Mouse (Mus musculus) retina, postnatal 7 days (tissue): ENCODE measurements around the gene Mettl7a2.
"Not testable (repeated sequence)": the region's sequence is repeated elsewhere in the genome, so short reads cannot be mapped to it uniquely, and the experiment has no call there.

Experiments used
- DNase-seq: peaks from one replicate; pipeline ENCODE4 v3.0.0-alpha.2; 2012; ENCODE audit warnings: low read depth, low spot score

Mettl7a2 gene

DNA sequence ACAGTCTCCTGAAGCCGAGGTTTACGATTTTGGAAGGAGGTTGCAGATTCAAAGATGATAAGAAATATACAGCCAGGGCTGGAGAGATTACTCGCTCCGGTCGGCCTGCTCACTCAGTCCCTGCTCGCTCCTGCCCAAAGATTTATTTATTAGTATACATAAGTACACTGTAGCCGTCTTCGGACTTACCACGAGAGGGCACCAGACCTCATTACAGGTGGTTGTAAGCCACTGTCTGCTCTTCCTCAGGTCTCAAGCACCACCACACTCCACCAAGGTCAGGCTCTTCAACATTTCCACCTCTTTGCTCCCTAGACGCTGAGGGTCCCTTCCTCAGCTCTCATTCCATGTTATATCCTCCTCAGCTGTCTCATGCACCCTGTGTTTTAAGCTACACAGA is 15.2 kb upstream of the Mettl7a2 start:
- DNase-seq: not testable (repeated sequence)

DNA sequence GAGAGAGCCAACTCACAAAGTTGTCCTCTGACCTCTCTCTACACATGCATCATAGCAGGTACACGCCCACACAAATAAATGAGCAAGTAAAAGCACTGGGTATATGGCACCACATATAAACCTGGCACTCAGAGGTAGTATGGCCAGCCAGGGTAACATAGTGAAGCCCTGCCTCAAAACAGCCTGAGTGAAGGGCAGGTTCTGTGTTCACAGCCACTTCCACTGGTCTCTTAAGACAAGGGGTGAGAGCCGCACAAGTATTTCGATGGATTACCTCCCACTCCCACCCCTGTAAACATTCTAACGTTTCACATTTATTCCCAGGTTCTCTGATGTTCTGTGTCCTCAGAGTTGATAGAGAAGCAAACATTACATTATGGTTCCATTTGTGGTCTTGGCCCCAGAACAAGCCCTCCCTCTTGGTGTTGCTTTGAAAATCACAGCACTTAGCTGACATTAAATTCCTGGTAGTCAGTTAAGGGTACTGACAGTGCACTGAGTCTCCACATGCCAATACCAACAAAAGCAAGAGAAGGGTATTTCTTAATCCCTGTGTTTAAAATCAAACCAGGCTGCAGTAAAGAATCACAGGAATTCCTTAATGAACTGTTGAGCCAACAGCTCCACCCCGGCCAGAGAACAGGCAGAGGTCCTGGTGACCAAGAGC is 11.6 kb upstream of the Mettl7a2 start:
- not testable (repeated sequence) for DNase-seq

DNA sequence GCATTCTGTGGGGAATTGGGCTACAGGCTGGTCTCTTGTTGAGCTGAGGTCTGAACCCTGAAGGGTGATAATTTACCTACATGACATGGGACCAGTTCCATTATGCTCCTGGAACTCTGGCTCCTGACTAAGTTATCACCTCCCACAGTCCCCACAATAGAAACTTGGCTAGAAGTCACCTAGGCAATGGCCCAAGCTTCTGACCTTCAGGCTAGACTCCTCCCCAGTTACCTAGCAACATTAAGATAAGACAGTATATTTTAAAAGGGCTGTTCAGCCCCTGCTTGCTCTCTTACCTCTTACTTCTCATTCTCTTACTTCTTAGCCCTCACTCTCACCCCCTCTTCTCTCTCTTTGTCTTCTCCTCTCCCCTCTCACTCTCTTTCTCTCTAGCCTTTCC is 7.5 kb upstream of the Mettl7a2 start:
- DNase-seq: no peak

DNA sequence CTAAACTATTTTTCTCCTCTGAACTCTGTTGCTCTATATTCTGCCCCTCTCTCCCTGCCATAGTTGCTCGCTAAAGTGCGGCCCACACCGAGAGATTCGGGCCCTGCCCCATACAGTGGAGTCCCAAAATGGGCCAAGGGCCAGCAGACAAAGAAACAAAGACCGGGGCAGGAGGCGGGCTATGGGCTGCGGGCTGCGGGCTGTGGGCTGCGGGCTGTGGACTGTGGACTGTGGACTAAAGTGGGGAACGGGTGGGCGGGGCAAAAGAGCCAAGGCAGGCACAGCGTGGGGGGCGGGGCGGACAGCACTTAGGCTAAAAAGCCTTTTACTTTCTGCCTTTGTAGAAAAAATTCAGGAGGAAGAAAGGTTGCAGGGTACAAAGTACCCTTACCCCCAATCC is 6.2 kb upstream of the Mettl7a2 start:
- DNase-seq: no peak

DNA sequence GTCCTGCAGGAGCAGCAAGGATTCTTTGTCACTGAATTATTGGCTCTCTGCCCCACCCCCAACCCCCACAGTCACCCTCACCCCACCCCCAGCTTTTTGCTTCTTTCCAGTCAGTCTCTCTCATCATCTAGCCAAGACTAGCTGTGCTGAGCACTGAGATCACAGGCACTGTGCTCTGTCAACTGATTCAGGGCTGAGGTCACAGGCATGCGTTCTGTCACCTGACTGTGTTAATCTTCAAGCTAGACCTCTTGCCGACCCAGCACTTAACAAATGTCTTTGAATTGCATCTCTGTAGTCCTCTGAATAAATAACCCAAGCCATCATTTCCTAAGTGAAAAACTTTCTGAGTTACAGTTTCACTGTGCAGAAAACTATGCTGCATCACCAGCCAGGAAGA is 3.5 kb upstream of the Mettl7a2 start:
- no peak for DNase-seq

DNA sequence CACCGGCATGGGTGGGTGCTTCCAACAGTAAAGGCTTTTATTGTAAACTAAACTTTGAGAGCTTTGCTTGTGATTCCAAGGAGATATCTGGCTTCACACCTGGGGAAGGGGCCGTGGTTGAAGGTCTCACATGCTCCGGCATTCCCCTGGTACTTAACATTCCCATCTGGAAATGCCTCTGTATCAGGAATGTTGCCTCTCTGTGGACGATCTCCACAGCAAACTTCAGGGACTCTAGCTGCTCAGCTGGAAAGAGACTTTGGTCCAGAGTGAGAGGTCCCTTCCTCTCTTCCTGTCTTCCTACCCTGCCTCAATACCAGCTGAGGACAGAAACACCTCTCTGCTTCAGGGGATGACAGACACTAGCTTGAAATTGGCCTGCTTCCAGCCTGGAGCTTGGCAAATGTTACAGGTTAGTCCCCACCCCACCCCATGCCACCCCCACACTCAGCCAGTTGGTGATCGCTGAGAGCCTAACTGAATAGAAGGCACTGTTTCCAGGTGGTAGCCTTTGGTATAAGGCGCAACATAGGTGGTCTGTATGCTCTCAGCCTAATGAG is 1.4 kb upstream of the Mettl7a2 start:
- DNase-seq: no peak

DNA sequence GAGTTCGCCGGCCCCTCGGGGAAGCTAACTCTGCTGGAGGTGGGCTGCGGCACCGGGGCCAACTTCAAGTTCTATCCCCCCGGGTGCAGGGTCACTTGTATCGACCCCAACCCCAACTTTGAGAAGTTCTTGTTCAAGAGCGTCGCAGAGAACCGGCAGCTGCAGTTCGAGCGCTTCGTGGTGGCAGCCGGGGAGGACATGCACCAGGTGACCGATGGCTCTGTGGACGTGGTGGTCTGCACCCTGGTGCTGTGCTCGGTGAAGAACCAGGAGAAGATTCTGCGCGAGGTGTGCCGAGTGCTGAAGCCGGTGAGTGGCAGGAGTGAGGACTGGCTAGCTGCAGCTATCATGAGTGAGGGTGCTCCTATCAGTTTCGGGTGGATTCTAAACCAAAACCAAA is 399 bp downstream of the Mettl7a2 start:
- DNase-seq: not testable (repeated sequence)

DNA sequence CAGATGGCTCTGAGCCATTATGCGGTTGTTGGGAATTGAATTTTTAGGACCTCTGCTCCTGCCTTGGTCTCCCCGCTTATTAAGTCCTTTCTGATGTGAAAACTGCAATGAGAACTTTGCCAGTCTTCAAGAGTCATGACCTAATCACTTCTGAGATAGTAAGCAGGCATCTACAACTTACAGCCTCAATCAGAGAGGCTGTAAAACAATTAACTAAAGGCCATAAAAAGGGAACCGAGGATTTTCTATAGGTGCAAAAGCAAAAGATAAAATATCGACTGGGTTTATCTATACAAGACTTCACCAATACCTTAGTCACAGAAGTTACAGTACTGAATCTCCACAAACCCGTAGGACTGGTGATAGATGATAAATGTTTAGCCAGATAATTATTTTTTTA is 2.9 kb downstream of the Mettl7a2 start:
- DNase-seq: no peak

DNA sequence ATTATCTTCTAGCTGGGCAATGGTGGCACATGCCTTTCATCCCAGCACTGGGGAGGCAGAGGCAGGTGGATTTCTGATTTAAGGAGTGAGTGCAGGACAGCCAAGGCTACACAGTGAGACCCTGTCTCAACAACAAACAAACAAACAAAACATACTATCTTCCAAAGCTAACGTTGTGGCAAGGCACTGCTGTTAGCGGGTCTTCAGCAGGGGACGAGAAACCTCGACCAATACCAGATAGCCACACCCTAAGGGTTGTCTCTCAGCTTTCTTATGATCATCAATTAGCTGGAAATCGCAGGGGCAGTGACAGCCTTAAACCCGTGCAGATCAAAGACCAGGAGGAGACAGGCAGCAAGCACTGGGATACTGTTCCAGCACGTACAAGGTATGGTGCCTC is 11.2 kb downstream of the Mettl7a2 start, which contains the start of gene Higd1c:
Higd1c (plus strand) TSS at position 301 of the 400 bp plus-strand sequence.
- DNase-seq: no peak

DNA sequence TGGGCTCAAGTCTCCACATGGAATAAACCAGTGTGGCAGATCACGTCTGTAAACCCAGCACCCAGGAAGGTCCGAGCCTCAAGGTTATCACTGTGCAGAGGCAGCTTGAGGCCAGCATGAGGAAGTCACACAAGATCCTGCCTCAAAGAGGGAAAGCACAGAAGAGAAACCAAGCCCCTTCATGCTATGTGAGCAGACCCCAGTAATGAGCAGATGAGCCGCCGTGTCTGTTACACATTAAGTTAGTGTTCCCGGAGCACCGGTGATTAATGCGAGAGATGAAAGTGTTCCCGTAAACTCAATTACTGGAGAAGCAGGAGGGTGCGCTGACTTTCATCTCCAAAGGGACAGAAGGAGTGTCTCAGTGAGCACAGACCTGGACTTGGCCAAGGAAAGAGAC is 13.0 kb downstream of the Mettl7a2 start:
- not testable (repeated sequence) for DNase-seq

DNA sequence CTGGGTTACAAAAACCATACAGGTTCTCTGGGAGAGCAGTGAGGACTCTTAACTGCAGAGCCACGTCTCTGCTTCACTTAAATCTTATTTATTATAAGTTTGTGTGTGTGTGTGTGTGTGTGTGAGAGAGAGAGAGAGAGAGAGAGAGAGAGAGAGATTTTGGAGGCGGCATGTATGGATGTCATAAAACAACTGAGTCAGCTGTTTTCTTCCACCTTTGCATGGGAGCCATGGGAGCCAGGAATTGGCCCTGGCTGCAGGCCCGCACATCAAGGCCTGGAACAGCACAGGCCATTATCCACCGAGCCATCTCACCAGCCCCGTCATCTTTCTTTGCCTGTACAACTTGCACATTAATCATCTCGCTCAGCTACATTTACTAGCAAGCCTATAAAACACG is 14.1 kb downstream of the Mettl7a2 start:
- DNase-seq: no peak

DNA sequence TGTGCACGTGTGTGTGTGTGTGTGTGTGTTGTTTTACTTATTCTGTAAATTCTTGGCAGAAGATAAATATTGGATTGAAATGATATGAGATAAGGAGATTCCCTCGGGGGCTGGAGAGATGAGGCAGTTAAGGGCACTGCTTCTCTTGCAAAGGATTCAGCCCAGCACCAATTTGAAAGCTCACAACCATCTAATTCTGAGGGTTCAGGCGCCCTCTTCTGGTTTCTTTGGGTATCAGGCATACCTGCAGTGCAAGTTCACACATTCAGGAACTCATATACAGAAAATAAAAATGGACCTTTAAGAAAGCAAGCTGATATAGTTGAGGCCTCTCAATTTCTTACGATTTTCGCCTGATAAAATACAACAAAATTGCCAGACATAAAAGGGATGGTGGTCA is 22.1 kb downstream of the Mettl7a2 start:
- peak; percentile 45 for DNase-seq

DNA sequence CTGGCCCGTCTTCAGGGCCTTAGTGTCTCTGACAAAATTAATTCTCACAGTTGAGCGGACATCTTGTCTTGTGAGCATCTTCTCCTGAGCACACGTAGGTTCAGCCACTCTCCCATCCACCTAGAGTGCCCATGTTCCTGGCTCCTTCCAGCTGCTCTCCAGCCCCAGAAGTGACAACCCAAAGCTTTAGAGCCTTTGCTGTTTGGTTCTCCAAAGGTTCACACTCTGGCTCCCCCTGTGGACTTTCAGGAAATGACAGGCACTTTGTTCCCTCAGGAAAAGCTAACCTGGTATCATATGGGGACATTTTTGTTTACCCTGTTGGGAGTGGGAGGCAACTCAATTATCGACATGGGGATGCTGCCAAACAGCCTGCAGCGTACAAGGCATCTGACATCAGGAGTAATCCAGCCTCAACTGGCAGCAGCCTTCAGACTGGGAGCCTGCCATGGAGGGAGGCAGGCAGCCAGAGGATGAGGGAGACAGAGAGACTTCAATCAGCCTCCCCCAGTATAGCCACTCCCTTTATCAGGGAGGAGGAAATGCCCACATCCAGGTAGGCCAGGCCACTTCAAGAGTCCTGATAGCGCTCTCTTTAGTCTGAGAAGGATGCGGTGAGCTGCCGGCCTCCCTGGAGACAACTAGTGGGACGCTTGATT is 25.0 kb downstream of the Mettl7a2 start:
- not testable (repeated sequence) for DNase-seq

DNA sequence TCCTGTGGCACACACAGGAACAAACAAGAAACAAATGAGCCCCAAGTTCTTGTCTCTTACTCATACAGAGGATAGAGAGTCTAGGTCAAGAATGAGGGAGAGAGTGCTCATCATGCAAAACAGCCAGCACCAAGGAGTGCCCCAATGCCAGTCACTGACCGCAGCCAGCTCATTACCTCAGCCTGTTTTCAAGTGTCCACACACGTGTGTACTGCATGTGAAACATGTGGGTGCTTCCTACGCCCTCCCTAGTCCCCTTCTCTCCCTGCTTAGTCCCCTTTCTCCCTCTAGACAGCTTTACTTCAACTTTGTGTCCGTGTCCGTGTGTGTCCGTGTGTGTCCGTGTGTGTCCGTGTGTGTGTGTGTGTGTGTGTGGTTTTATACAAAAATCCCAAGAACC is 26.7 kb downstream of the Mettl7a2 start:
- DNase-seq: no peak

DNA sequence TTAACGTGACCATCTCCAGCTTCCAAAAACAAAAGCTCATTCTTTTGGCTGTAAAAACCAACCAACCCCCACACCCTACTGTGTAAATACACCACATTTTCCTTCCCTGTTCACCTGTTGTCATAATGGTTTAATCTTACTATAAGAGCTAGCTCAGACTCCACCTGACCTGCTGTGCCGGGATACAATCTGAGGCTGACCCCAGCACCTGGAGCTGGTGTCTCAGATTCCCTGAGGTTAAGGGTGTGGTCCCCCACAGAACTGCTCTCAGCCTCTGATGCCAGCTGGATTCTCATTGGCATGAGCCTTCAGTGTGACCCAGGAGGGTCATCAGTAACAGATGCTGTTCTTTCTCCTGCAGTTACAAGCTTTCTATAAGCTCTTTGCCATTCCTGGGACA is 27.1 kb downstream of the Mettl7a2 start:
- DNase-seq: no peak

DNA sequence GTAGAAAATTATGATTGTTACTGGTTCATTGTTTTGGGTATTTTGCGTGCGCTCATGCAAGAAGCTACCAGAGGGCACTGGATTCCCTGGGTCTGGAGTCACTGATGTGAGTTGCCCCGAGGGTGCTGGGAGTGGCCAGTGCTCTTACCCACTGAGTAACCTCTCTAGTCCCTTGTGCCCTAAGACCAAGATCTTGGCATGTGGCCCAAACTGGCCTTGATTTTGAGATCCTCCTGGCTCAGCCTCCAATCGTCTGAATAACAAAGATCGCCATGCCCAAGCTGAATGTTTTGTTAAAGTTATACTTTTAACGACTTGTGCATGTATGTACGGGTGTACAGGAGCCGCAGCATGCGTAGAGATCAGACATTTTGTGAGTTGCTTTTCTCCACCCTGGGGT is 32.7 kb downstream of the Mettl7a2 start:
- DNase-seq: no peak

DNA sequence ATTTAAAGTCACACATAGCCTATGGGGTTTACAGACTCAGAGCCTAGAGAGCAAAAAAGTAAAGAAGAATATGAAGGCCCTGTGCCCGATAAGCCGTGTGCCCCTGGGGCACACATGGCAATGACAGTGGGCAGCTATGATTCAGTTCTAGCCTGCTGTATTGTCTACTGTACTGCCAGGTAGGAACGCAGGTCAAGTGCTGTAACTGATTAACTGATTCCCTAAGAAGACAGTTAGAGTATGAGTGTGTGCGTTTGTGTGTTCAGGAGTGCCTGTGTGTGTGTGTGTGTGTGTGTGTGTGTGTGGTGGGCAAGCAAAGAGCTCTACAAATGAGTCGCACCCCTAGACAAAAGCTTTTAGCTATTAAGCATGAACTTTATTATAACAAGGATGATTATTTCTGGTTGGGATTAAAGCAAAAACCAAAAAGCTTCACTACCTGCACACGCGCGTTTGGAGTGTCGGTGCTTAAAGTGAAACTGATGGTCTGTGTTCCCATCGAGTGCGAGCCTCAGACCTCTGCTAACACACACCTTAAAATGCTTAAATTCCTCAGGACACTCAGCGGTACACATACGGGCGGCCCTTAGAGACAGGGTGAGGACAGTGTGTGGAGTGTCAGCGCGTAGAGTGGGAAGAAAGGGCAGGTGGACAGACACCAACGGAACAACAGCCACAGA is 34.7 kb downstream of the Mettl7a2 start:
- no peak for DNase-seq

DNA sequence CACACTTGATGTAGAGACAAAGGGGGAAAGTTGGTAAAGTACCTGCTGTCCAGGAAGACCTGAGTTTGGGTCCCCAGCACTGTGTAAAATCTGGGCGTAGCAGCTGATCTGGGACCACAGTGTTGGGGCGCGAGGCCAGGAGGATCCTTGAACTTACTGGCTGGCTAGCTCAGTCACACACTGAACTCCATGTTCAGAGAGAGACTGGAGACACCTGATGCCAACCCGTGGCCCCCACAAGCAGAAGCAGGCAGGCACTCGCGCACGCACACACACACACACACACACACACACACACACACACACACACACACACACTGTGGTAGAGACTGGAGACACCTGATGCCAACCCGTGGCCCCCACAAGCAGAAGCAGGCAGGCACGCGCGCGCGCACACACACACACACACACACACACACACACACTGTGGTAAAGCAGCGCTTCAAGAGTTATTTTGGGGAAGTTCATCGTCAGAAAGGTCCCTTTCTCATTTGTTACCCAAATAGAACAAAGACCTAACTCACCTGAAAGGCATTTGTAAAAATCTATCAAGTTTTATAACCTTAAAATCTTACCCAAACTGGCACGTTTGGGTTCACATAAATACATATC is 35.3 kb downstream of the Mettl7a2 start:
- DNase-seq: no peak

DNA sequence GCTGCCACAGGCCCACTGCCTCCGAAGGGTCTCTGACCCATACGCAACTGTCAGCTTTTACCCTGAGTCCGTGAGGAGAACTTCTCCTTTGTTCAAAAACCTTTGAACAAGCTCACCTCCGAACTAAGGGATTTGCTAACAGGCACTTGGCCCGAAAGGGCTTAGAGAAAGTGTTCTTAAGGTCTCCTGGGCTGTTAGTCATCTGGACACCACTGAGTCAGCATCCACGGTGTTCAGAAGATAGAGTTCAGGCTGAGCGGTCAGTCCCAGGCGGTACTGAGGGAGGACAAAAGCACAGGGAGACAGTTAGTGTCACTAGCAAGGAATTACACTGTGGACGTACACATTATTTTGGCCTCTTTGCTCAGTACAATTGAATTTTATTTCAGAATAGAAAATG is 35.9 kb downstream of the Mettl7a2 start:
- no peak for DNase-seq

DNA sequence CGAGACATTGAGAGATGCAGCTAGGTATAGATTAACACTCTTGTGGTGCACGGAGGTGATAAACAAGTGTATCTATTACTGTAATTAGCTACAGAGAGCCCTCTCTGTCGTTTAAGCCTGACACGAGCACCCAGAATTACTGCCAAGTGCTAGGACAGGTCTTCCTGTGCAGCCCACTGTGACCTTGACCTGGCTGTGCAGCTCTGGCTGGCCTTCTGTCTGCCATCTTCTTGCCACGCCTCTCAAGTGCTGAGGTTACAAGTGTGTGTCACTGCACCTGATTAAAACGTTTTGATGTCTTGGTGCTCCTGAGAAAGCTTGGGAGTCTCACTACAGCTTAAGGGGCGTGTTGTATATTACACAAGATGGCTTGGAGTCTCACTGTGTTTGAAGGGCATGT is 38.1 kb downstream of the Mettl7a2 start:
- no peak for DNase-seq

DNA sequence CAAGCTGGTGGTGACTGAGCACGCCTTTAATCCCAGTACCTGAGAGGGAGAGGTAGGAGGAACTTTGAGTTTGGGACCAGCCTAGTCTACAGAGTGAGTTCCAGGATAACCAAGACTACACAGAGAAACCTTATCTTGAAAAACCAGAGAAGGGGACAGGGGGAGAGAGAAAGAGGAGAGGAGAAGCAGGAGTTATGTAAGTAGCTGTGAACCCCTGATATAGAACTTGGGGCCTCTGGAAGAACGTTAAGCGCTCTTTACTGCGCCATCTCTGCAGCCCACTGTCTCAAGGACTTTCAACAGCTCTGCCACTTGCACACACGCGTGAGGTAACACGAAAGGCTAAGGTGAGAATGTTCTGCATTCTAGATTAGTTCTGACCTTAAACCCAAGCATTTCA is 38.6 kb downstream of the Mettl7a2 start:
- no peak for DNase-seq

DNA sequence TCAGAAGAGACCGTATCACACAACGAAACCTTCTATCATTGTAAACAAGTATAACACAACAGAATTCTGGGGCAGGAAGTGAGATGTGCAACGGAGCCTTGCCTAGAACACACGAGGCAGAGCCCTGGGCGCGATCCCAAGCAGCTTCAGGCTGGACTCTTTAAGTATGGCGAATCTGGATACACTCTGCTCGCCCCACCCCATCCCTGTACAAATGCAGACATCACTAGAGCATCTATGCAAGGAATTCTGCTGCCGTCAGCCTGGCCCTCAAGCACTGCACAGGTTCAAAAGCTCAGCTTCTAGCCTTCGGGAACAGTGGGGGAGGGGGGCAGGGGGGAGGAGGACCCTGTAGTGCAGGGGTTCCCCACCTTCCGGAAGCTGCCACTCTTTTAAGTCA is 40.0 kb downstream of the Mettl7a2 start:
- no peak for DNase-seq
